Mouse (Mus musculus) left cerebral cortex, adult 18-20 months (tissue): ENCODE data around the gene Klhl29. TPM values are rescaled to one million over a fixed set of nuclear protein-coding genes. Genes with fewer than 3 reads are reported as not detected.
"Not testable (repeated sequence)": the region's sequence is repeated elsewhere in the genome, so short reads cannot be mapped to it uniquely, and the experiment has no call there.

ENCODE experiments used
- DNase-seq, 2 experiments: peaks; one replicate each; pipeline ENCODE4 v3.0.0; 2021 to 2022; ENCODE audit warnings: low spot score in 2 of 2, mixed read lengths in 1 of 2
- total RNA-seq, 2 experiments: library from RNA; stranded (reverse); gene quantifications; 2 replicates each; pipeline ENCODE4 v1.2.3; 2021

Gene Klhl29
- total RNA-seq, 2 experiments from 2014 or later, result 34.2 to 39.1 TPM

DNA sequence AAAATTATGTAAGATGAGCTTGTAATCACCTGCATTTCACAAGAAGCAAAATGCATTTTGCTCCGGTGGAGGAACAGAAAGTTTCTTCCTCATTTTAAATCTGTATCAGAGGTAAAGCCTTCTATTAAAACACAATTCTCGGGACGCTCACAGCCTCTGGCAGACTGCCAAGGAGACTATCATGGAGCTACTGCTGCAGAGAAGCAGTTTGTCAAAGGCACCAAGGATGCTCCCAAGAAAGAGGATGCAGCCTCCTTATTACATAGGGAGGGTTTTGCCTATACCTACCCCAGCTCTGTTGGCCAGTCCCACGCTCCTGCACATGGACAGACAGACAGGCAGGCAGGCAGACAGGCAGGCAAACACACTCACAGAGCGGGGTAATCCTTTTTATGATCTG, 16.4 kb downstream of the Klhl29 start:
- DNase-seq, result peak in 1 of 2 experiments; percentile 49

DNA sequence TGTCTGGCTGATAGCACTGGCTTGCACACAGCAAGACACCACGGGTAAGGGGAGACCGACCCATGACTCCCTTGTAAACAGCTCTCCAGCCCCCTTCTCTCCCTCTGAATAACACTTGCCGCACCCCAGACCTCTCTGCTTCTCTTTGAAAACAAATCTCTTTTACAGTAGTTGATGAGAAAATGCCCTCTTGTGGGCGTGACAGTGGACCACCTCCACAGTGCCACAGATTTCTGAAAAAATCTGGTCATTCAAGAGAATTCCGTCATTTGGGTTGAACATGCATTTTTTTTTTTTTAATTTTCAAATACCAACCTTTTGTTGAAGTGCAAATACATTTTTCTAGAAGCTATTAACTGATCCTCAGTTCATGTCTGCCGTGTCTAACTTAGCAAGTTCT, 17.0 kb downstream of the Klhl29 start:
- DNase-seq, result no peak

DNA sequence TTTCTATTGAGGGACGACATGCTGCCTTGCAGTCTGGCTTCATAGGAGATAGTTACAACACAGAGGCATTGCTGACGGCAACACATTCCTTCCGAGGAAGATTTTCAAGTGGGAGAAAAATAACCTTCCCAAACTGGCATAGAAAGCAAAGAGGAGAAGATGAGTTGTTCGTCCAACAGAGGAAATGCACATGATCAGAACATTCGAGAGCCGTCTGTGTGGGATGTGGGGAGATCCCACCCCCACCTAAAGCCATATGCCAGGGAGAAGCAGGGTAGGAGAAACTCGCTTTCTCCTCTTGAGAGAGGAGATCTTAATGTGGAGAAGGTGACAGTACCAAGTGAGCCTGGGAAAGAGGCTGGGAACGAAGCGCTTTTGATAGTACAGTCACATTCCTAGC, 22.1 kb downstream of the Klhl29 start:
- peak in 1 of 2 experiments; percentile 43 for DNase-seq

DNA sequence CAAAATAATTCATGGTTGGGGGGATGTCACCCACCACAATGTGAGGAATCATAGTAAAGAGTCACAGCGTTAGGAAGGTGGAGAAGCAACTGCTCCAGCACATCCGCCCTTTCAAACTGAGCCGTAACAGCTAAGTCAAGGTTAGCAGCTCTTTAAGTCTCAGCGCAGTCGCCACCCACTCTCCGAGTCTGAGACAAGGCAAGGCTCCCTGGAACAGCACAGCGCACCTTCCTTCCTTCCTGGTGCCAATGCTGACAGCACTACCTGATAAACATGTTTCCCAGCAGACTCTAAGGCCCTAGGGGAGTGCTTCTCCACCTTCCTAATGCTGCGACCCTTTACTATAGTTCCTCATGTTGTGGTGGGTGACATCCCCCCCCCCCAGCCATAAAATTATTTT, 22.7 kb downstream of the Klhl29 start:
- DNase-seq, result no peak

DNA sequence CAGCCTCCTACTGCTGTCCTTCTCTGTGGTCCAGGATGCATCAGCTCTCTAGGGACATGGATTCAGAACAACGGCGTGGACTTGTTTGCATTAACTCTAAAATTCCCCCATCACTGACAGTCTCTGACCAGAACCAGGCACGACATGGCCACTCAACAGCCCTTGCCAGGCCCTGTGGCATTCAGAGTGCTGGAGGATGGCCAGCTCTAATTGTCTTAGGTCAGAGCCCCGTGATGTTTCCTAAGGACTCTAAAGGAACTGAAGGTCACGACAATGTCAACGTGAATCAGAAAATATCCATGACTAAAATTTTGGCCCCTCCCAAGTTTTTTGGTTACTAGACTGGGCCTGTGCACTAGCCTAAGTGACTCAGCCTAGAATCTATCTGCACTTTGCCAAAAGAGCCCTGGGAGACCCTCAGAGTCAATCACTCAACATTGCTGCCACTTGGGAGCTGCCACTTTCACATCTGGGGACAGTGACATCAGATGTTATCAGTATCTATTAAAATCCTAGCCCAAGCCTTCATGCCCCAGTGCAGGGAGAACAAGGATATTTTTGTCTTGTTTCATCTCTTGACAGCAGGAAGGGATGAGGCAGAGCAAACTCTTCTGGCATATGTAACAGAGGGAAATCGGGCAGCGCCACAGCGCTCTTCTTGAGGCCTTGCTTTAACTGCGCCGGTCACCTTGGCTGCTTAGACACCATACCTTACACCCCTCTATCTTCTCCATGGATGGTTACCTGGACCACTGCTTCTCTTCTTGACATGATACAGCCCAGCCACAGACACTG, 24.8 kb downstream of the Klhl29 start:
- DNase-seq, result no peak

DNA sequence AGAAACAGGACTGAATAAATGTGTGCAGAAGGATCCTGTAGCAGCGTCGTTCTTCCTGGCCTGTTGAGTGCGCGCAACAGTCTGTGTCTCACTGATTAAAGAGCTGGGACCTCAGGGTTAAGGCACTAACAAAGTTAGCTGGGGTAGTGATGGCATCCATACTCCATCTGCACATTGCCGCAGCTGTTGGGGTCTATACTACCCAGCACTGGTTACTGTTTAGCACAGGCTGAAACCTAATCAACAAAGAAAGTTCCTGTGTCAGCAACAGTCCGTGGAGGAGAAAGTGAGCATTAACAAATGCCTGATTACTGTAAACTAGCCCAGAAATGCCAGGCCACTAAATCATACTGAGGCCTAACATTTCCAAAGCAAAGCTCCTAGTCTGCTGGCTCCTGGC, 30.4 kb downstream of the Klhl29 start:
- DNase-seq, result no peak

DNA sequence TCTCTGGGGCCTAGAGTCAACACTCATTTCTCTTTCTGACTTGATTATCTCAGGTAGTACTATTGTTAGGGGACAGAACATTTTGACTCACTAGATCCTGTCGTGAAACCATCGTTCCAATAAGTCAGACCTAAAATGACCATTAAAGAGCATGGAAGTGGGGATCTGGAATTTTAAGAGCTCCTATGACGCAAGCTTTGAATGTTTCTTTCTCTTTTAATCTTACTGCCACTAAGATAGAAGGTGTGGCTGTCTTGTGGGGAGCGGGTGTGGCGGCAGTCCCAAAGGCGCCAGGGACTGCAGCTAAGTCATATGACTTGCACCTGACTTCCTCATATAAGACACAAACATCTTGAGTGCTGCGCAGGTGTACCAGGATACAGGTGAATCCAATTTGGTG, 31.0 kb downstream of the Klhl29 start:
- not testable (repeated sequence) for DNase-seq

DNA sequence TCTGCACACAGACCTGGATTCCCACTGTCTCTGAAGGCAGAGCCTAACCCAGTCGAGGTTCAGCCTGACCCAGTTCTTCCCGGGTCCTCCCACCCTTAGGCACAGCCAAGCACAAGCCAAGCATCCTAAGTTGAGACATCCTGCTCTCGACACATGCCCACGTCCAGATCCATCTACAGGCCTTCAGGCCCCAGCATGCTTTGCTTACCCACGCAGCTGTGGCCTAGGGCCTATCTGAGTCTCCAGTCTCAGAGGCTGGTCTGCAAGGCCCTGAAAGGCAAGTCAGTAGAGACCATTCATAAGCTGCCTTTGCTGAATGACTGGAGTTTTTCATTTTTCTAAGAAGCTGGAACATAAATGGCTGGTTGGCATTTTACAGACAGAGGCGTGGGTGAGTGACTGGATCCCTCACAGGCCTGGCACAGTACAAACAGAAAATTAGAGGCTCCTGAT, 35.3 kb downstream of the Klhl29 start:
- DNase-seq, result peak in 1 of 2 experiments; percentile 50

DNA sequence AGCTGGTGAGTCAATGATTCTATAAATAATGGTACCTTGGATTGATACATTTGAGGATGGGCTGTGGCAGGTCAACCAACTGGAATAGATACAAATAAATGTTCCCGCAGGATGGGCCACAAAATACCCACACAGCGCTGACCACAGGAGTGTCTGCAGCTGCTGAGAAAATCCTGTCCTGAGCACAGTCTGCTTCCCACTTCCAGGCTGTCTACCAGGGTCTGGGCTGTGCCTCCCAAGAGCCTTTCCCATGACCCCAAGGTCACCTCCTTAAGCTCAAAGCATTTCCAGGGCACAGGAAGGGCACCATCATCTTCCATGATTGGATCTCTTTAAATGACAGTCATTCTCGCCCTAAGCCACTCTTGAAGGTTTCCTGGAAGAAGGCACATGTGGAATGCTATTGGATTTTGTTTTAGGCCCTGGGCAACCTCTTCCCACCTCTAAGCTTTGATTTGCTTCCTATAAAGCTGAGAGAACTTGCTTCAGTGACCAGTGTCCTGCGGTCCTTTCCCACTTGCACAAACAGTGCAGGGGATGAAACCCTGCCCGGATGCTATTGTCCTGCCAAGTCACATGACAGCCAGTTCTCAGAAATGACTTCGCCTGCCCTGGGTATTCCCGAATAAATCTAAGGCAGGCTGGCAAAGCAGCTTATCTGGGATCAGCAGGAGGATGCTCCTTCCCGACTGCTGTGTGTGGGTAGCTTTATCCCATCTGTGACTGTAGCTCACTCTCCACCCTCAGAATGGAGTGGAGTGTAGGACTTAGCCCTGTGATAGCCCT, 38.4 kb downstream of the Klhl29 start:
- peak in 1 of 2 experiments; percentile 32 for DNase-seq

DNA sequence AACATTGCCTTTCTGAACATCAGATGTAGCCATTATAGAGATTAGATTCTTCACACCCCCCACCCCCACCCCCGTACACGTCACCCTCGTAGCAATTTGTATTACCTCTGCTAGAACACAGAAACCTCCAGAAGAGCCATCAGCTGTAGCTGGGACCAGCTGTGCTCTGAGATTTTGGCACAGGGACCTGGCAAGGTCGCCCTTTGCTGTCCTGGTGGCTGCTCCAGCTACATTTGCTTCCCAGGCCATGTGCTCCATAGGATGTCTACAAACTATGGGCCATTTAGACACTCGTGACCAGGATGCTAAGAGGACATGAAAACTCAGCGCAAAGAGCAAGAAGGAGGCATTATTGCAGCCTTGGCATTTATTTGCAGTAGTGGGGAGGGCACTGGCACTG, 39.2 kb downstream of the Klhl29 start:
- DNase-seq, result no peak

DNA sequence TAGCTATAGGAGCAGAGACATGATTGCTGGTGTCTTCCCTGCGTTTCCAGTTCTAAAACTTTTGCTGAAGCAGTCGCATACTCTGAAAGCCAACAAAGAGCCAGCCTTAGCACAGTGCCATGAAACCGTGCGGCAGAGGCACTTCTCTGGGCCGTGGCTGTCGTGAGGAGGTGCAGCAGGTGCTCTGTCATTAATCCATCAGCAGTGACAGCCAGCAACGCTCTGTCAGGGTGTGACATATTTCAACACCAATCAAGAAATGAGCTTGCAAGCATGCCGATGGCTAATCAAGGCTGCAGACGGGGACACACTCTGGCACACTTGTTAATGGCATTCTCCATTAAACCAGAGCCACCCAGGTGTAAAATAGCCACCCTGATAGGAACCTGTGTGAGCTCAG, 40.5 kb downstream of the Klhl29 start:
- no peak for DNase-seq

DNA sequence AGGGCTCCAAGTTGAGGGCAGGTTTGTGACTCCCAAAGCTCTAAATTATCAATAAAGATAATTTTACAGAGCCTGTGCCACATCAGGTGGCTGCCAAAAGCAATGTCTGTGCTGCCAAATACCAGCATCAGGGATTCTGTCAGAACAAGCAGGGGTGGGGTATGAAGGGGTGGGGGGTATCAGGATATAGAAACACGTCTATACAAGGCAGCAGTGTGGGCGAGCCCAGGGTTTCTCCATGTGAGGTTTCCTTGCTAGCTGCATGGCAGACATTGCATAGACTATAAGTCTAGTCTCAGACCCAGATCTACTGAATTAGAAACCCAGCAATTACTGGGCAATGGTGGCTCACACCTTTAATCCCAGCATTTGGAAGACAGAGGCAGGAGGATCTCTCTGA, 41.3 kb downstream of the Klhl29 start:
- DNase-seq, result peak in 1 of 2 experiments; percentile 26

DNA sequence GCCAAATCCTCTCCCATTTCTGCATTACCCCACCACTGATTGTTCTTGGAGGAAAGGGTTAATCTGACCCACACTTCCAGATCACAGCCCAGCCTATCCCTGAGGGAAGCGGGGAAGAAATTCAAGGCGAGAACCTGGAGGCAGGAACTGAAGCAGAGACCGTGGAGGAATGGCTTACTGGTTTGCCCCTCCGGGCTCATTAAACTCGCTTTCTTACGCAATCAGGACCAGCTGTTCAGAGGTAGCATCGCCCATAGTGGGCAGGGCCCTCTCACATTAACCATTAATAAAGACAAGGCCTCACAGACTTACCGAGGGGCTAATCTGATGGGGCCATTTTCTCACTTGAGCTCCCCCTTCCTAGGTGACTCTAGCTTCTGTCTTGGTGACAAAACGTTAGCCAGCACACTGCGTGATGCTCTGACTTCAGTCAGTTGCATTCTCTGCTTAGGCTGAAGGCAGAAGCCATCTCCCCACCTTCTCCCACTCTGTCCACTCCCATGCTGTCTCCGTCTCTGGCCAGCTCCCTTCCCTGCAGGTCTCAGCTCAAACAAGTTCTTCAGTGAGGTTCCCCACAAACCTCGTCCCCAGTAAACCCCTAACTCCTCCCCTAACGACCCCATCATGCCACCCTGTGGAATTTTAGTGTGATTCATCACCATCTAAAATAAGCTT, 43.5 kb downstream of the Klhl29 start:
- no peak for DNase-seq

DNA sequence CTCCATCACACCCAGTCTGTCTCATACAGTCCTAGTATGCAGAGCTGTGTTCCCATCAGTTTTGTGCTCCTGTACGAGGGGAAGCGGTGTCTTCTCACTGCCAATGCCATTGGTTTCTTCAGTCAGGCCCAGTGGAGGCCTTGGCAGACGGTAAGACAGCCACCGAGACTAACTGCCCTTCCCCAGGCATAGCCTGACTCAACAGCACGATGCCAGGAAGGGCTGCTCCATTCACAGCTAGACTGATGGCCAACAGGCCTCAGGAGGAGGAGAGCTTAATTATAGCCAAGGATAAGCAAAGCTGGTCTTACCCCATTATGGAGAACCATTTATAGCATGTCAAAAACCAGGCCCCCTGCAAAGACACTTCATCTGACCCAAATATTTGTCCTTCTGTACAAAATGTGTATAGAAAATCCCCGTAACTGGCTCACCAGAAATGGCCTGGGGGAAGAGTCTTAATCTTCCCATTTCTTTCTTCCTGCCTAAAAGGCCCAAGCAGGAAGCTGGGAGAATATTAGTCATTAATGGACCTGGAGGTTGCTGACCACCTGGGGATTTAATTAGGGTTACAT, 44.9 kb downstream of the Klhl29 start:
- DNase-seq, result no peak

DNA sequence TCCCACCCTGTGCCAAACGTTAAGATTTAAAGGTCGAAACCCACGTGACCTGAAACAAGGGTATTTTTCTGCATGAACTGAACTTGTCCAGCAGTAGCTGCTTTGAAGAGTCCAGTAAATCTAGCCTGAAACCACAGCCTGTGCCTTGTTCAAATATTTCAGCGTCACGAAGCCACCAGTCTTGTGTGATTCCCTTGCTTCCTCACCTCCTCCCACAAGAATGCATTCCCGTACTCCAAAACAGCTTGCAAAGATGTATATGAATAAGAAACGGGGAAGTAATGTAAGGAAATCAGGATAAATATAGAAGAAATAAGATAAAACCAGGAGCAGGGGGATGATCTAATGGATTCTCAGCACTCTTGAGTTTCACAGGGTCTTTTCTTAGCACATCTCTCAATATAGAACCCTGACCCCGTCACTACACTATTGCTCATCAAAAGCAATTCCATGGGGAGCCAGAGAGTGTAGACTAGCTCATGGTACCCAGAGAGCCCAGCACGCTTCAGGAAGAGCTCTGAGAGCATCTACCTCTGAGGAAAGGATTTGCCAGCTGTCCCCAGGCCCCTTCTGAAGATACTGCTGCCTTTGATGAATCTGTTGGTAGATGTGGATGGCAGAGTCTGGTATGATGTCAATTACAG, 52.9 kb downstream of the Klhl29 start:
- DNase-seq, result no peak

DNA sequence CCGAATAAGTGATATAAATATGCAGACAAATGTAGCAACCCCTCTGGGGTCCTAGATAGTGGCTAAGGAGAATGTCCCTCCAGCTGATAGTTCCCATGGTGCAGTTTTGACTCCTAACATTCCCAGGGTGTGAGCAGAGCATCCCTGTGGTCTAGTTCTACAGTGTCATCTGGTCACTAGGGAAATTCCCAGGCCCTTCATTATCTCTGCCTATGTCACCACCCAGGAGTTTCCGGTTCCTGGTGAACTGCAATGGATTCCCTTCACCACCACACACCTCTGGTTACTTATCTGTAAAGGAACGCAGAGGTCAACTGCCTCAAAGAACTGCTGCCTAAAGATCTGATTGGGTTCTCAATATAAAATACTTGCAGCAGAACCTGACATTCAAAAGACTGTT, 54.5 kb downstream of the Klhl29 start:
- no peak for DNase-seq

DNA sequence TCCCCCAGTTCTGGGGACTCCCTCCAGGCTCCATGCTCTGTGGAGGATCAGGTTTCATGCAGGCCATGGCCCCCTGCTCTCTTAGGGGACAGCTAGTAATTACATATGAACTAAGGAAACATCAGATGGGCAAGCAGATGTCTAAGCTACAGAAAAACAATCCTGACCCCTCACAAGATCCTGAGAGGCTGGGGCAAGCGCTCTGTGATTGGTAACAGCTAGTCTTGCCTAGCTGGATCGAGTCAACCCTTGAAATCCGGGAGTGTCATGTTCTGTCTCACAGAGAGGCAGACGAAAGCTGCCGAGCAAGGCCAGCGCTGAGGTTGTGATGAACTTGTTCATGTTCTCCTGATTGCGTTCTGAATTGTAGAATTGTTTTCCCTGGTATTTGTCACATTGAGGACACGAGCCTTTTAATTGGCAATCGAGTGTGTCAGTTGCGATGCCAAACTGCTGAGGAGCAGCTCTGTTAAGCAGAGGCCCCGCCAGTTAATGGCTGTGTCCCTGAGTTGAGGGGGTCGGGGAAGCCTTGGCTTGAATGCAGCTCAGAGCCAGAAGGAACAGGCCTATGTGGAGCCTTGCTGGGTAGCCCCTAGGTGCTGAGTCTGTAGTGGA, 56.0 kb downstream of the Klhl29 start:
- DNase-seq, result no peak

DNA sequence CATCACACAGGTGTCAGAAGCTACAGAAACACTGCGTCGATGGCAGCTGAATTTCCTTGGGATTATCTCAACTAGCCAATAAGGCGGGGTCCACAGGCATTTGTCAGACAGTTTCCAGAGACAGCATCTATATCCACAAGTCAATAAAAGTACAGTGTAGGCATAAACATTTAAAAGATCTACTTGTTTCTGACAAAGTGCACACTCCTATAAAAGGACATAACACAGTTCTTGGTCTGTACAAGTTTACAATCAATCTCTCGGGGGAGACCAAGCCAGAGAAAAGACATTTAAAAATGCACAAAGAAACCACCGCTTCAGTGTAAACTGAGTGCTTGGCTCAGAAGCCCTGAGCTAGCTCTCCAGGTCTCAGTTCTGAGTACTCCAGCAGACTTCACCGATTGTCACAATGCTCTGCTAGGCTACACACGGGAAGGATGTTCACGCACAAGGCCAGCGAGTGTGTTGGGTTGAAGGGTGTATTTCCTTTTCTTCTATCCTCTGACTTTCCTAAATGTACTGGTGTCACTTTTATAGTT, 59.4 kb downstream of the Klhl29 start:
- DNase-seq, result no peak

DNA sequence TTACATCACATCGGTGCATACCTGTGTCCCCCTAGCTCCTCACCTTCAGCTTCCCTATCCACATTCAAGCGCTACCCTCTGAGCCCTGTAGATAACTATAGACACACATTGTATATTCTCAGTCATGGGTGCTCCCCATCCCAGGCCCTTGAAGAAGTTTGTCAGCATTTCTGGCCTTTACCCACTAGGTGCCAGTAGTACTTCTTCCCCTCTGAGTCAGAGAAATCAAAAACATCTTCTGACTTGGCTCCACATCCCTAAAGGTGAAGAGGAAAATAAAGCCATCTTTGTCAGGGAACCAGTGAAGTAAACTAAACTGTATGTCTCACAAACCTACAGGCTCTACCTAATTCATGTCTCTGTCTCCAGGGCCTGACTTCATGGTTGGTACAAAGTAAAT, 67.6 kb downstream of the Klhl29 start:
- no peak for DNase-seq

DNA sequence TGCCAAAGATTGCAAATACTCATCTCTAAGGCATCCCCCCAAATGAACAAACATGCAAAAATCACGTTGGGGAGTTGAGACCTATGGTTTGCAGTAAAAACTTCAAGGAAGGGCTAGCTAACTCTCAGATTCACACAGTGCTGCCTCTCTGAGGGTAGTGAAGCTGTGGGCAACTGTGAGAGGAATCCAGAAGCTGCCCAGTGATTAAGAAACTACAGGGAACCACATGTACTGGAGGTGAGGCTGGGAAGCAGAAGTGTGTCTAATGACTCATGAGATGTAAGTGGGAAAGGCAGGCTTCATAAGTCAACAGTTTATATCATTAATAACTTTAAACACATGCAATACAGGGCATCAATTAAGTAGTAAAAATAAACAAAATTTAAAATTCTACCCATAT, 70.0 kb downstream of the Klhl29 start:
- no peak for DNase-seq
